Mouse (Mus musculus): ENCODE data around the gene Rapgef1.
"Not testable (repeated sequence)": the region's sequence is repeated elsewhere in the genome, so short reads cannot be mapped to it uniquely, and the experiment has no call there.

Rapgef1 gene

DNA sequence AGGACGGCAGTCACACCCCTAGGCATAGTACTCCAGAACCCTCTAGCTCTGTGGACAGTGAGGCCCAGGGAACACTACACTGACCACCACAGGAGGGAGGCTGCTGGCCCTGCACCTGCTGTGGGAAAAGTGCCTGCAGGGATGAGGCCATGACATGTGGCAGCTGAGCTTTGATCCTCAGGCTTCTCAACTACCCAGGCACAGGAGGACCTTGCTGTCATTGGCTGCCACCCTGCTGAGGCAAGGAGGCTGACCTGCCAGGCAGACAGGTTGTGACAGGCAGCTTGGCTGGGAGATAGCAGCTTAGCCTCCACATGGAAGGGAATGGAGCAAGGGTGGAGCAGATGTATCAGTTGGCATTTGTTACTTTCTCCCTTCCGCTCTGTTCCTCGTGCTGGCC lies 86.0 kb downstream of the Rapgef1 start:
- DNase-seq: no peak

- no peak for DNase-seq
Observed at GRCm38 (mm10) chr2:29706726-29707620, 87.5 kb downstream of the Rapgef1 start.

GRCm38 (mm10) chr2:29707731-29708130 lies 88.2 kb downstream of the Rapgef1 start:
- DNase-seq: peak in 1 of 2 experiments; percentile 44

GRCm38 (mm10) chr2:29708209-29708608 lies 88.7 kb downstream of the Rapgef1 start:
- not testable (repeated sequence) for DNase-seq

DNA sequence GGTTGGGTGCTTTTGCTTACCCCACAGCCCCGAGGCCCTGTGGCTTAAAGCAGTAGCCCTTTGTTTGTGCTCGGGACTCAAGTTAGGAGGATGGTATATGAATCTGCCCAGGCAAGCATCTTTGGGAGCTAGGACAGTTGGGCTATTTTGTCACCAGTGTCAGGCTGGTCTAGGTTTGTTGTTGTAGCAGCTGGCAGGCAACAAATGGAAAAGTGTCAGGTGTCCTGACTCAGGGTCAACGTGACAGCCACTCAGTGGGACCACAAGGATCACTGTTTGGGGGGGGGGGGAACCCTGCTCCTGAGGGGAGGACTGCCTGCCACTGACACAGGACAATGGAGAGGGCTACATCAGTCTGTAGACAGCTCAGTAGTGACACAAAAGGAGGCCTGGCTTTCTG lies 91.5 kb downstream of the Rapgef1 start:
- DNase-seq: no peak

DNA sequence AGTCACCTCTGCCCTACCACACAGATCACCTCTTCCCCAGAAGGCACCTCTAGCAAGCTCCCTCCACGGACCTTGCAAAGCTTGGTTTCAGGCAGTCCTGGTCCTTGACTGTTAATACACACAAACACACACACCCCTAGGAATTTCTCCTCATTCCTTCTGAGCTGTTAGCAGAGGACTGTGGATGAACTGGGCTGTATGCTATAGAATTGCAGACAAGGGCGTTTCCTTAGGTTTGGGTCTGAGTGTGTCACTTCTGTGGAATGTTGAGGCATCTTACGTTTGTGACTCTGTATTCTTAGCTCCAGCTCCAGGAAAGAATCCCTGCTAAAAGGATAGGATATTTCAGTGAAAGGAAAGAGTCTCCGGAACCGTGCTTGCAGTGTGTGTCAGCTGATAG lies 92.4 kb downstream of the Rapgef1 start:
- DNase-seq: no peak

- no peak for DNase-seq
Observed at GRCm38 (mm10) chr2:29713501-29713900, 94.0 kb downstream of the Rapgef1 start.

- DNase-seq: no peak
Observed at GRCm38 (mm10) chr2:29714127-29714526, 94.6 kb downstream of the Rapgef1 start.

- no peak for DNase-seq
Observed at GRCm38 (mm10) chr2:29716143-29716542, 96.6 kb downstream of the Rapgef1 start.

GRCm38 (mm10) chr2:29716691-29717090 lies 97.2 kb downstream of the Rapgef1 start:
- peak; percentile 71 to 83 for DNase-seq

DNA sequence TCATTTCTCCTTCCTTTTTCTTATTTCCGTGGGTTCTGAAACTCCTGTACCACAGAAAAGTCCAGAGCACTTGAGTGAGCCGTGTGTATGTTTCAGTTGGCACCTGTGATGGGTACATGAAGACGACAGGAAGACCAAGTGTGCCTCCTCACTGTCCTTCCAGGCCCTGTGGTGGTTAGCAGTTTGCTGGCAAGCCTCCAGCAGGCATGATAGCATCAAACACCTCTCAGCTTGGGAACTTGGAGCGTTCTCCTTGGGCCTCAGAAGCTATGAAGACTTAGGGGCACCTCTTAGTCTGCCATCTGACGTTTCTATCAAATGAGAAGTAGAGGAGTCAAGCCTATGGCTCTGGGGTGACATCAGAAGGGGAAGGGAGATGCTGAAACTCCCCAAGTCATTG lies 99.1 kb downstream of the Rapgef1 start:
- no peak for DNase-seq

DNA sequence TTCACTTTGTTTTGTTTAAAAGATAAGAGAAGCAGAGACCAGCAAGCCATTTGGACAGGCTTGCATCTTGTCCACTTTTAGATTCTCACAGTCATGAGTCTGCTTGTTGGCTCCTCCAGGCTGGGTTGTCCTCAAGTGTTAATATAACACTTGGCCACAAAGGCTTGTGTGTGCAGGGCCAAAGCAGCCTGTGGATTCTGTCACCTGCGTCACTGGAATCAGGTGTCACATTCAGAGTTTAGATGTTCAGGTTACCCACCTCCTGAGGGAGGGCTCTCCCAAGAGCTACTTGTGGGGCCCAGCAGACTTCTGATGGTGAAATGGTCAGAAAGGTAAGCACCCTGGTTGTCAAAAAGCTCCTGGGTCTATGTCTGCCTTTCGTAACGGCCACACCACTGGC lies 103.6 kb downstream of the Rapgef1 start:
- DNase-seq: peak in 1 of 2 experiments; percentile 39

DNA sequence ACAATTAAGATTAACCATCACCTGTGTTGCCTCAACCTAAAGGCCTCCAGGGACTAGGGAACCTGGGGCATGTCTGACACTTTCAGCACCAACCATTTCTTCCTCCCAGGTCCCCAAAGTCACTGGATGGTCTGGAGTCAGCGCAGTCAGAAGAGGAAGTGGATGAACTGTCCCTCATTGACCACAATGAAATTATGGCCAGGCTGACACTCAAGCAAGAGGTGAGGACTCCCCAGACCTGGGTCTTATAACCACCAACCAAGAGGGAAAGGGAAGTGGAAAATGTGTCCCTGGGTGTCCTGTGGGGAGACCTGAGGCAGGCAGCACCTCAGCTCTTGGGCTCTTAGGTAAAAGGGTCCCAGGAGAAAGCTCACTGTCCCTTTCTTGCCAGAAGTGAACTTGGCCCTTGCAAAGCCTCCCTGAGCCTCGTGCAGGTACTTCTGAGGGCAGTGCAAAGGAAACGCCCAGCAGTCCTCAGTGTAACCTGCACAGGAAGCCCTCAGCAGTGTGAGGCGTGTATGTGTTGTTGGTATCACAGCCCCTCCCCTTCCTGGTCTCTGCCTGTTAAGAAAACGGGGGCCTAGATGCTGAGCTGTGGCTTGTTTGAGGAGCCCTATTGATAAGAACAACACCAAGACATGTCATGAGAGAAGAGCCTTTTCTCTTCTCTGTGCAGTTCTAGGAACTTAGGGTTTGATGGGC lies 105.3 kb downstream of the Rapgef1 start:
- DNase-seq: no peak

- no peak for DNase-seq
Observed at GRCm38 (mm10) chr2:29729500-29729899, 110.0 kb downstream of the Rapgef1 start.

GRCm38 (mm10) chr2:29731545-29731944 lies 112.0 kb downstream of the Rapgef1 start:
- peak; percentile 56 to 66 for DNase-seq

DNA sequence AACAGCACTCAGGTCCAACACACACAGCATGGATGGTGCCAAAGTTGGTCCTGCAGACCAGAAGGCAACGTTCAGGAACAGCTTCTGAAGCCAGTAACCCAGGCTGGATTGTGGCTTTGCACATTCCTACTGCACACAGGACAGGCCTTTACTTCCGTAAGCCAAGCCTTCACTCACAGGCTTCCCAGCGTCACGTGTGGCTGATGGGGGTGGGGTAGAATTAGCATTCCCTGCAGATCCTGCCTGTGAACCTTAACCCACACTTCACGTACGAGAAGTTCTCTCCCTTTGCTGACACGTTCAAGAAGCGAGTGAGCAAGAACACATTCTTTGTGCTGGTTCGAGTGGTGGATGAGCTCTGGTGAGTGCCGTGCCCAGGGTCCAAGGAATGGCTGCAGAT lies 113.0 kb downstream of the Rapgef1 start:
- no peak for DNase-seq

DNA sequence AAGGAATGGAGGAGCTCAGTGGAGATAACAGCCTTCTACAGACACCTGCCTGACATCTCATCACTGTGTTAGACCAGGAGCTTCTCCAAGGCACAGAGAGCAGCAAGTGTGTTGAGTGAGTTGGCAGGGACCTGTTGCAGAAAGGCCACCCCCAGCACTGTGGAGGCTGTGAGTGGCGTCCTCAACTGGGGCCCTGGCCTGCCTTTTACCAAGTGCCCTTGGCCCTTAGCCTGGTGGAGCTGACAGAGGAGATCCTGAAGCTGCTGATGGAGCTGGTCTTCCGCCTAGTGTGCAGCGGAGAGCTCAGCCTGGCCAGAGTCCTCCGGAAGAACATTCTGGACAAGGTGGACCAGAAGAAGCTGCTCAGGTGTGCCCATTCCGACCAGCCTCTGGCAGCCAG lies 113.8 kb downstream of the Rapgef1 start:
- no peak for DNase-seq

DNA sequence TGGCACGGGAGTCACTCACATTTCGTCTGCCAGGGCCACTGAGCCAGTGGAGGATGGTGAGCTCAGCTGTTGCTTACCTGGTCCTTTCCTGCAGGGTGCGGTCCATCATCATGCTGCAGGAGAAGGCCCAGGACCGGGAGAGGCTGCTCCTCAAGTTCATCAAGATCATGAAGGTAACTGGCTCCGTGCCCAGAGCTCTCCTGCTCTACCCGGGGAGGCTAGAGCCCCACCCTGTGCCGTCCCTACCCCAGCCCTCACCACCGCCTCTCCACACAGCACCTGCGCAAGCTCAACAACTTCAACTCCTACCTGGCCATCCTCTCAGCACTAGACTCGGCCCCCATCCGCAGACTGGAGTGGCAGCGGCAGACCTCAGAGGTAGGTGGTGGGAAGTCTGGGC lies 116.2 kb downstream of the Rapgef1 start:
- peak; percentile 46 to 71 for DNase-seq

DNA sequence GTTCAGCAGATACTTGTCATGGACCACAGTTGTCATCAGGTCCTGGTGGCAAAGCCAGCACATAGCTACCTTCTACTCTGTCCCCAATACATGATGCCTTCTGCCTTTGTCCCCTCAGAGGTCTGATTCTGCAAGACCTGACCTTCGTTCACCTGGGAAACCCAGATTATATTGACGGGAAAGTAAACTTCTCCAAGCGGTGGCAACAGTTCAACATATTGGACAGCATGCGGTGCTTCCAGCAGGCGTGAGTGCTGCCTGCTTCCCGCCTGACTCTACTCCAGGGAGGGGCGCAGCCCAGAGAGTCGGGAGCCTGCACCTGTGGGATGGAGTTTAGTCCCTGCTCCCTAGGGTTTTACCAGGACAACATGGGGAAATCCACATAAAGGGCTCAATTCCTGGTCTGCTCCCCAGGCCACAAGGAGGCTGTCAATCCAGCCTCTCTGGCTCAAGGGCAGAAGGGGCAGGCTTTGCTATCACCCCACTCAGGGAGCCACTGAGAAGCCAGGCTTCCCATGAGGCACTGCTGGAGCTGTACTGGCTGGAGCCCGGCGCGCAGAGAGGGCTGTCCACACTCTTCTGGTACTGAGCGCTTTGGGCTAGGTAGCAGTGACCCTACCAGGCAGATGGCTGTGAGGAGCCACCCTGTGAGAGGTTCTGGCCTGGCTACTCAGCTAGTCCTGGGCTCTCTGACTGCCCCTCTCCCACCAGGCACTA lies 117.8 kb downstream of the Rapgef1 start:
- no peak for DNase-seq

DNA sequence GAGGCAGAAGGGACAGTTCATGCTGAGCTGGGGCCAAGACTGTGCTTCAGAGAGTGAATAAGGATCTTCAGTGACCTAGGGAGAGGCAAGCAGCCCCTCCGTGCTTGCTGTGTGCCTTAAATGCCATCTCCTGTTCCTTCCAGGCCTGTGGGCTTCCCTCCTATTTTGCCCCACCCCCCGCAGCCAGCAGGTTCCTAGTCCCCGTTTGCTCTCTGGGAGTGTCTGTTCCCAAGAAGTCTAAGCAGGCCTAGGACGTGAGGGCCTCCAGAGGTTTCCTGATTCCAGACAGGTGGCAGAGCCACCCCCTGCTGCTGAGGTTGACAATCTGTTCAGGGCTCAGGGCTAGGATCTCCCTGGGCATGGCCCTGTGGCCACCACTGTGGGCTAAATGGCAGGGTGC lies 119.3 kb downstream of the Rapgef1 start:
- DNase-seq: no peak

GRCm38 (mm10) chr2:29739368-29739767 lies 119.8 kb downstream of the Rapgef1 start:
- DNase-seq: peak in 1 of 2 experiments; percentile 52

DNA sequence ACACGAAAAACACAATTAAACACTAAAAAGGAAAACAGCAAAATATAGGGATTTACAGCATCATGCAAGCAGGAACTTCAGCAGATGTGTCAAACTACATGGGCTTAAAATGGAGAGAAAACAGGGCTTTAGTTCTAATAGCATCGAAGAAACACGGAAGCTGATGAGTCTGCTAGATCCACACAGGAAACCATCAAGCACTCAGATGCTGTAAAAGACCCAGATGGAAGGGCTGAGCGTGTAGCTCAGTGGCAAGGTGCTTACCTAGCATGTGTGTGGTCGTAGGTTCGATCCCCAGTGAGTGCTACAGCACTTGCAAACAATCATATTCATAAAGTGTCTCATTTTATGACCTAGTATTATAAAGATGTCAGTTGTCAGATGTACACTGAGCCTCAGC lies 121.7 kb downstream of the Rapgef1 start:
- DNase-seq: no peak

GRCm38 (mm10) chr2:29744256-29744655 lies 124.7 kb downstream of the Rapgef1 start:
- DNase-seq: no peak
